Mouse (Mus musculus): Measurements from ENCODE around the gene Slit3.

The Slit3 gene

GRCm38 (mm10) chr11:35275300-35275699, 154.3 kb downstream of the Slit3 start:
- DNase-seq (ENCODE audit: low spot score in 2 of 2): no peak

- DNase-seq (ENCODE audit: low spot score in 2 of 2): no peak
Observed at GRCm38 (mm10) chr11:35276001-35276400, 155.0 kb downstream of the Slit3 start.

GRCm38 (mm10) chr11:35278128-35278769, 157.2 kb downstream of the Slit3 start:
- DNase-seq (ENCODE audit: low spot score in 2 of 2): no peak

GRCm38 (mm10) chr11:35280826-35281225, 159.8 kb downstream of the Slit3 start:
- DNase-seq (ENCODE audit: low spot score in 2 of 2): no peak

GRCm38 (mm10) chr11:35282001-35282632, 161.1 kb downstream of the Slit3 start:
- no peak for DNase-seq (ENCODE audit: low spot score in 2 of 2)

- peak; percentile 75 to 86 for DNase-seq (ENCODE audit: low spot score in 2 of 2)
Observed at GRCm38 (mm10) chr11:35282825-35283571, 162.0 kb downstream of the Slit3 start.

GRCm38 (mm10) chr11:35283767-35284166, 162.7 kb downstream of the Slit3 start:
- DNase-seq (ENCODE audit: low spot score in 2 of 2): peak; percentile 38 to 48

GRCm38 (mm10) chr11:35286578-35287390, 165.8 kb downstream of the Slit3 start:
- no peak for DNase-seq (ENCODE audit: low spot score in 2 of 2)

GRCm38 (mm10) chr11:35288056-35288455, 167.0 kb downstream of the Slit3 start:
- no peak for DNase-seq (ENCODE audit: low spot score in 2 of 2)

GRCm38 (mm10) chr11:35288761-35289278, 167.8 kb downstream of the Slit3 start:
- DNase-seq (ENCODE audit: low spot score in 2 of 2): no peak

- DNase-seq (ENCODE audit: low spot score in 2 of 2): no peak
Observed at GRCm38 (mm10) chr11:35292228-35292747, 171.3 kb downstream of the Slit3 start.

GRCm38 (mm10) chr11:35293197-35293596, 172.2 kb downstream of the Slit3 start:
- no peak for DNase-seq (ENCODE audit: low spot score in 2 of 2)

- no peak for DNase-seq (ENCODE audit: low spot score in 2 of 2)
Observed at GRCm38 (mm10) chr11:35294670-35295069, 173.6 kb downstream of the Slit3 start.

GRCm38 (mm10) chr11:35295162-35295799, 174.3 kb downstream of the Slit3 start:
- no peak for DNase-seq (ENCODE audit: low spot score in 2 of 2)

- DNase-seq (ENCODE audit: low spot score in 2 of 2): no peak
Observed at GRCm38 (mm10) chr11:35296803-35297202, 175.8 kb downstream of the Slit3 start.

GRCm38 (mm10) chr11:35297319-35297718, 176.3 kb downstream of the Slit3 start:
- DNase-seq (ENCODE audit: low spot score in 2 of 2): peak; percentile 47 to 52

- DNase-seq (ENCODE audit: low spot score in 2 of 2): no peak
Observed at GRCm38 (mm10) chr11:35298526-35298925, 177.5 kb downstream of the Slit3 start.

GRCm38 (mm10) chr11:35299857-35300375, 178.9 kb downstream of the Slit3 start:
- peak; percentile 49 to 53 for DNase-seq (ENCODE audit: low spot score in 2 of 2)

GRCm38 (mm10) chr11:35302272-35302671, 181.2 kb downstream of the Slit3 start:
- DNase-seq (ENCODE audit: low spot score in 2 of 2): no peak

- DNase-seq (ENCODE audit: low spot score in 2 of 2): no peak
Observed at GRCm38 (mm10) chr11:35304216-35304975, 183.4 kb downstream of the Slit3 start.
